Mouse (Mus musculus) neural tube, embryonic 15.5 days (tissue): ENCODE measurements around the gene Sbds. TPM values are rescaled to one million over a fixed set of nuclear protein-coding genes. Genes with fewer than 3 reads are reported as not detected.
A peak's percentile ranks its signal among the peaks of the same experiment; 100 is the strongest.
"Not testable (repeated sequence)": the region's sequence is repeated elsewhere in the genome, so short reads cannot be mapped to it uniquely, and the experiment has no call there.

Experiments
- ATAC-seq: fragments of 200-750 bp; cut with Nextera tagmentation; 2 replicates; pipeline ENCODE4 v1.8.0; 2017; ENCODE audit warnings: mild to moderate bottlenecking, moderate TSS enrichment, moderate library complexity; ENCODE audit not compliant: low FRiP score
- H3K27ac ChIP-seq: fragments of 300-500 bp; sonication (generic); replicated peaks from 2 replicates; pipeline ENCODE4 v1.5.1; 2015; ENCODE audit warnings: mild to moderate bottlenecking, inconsistent platforms
- H3K27me3 ChIP-seq: fragments of 300-500 bp; sonication (generic); replicated peaks from 2 replicates; pipeline ENCODE4 v1.6.1; 2015; ENCODE audit warnings: inconsistent platforms
- H3K36me3 ChIP-seq: fragments of 300-500 bp; sonication (generic); 2 replicates; pipeline ENCODE4 v1.6.1; 2015; ENCODE audit warnings: inconsistent platforms
- H3K4me1 ChIP-seq: fragments of 300-500 bp; sonication (generic); 2 replicates; pipeline ENCODE4 v1.6.1; 2015; ENCODE audit warnings: inconsistent platforms
- H3K4me2 ChIP-seq: fragments of 300-500 bp; sonication (generic); 2 replicates; pipeline ENCODE4 v1.6.1; 2015; ENCODE audit warnings: inconsistent platforms, mild to moderate bottlenecking, moderate library complexity
- H3K4me3 ChIP-seq: fragments of 300-500 bp; sonication (generic); replicated peaks from 2 replicates; pipeline ENCODE4 v1.5.1; 2015; ENCODE audit warnings: mild to moderate bottlenecking, inconsistent platforms
- H3K9ac ChIP-seq: fragments of 300-500 bp; sonication (generic); replicated peaks from 2 replicates; pipeline ENCODE4 v1.6.1; 2015; ENCODE audit warnings: mild to moderate bottlenecking, inconsistent platforms
- H3K9me3 ChIP-seq: fragments of 300-500 bp; sonication (generic); replicated peaks from 2 replicates; pipeline ENCODE4 v1.6.1; 2016; ENCODE audit warnings: inconsistent platforms
- WGBS: fragments of 180-500 bp; shearing (Covaris S2); methylation state at CpG from one replicate; pipeline ENCODE4 v1.1.7; 2015; ENCODE audit warnings: mixed read lengths; 5-methylcytosine and 5-hydroxymethylcytosine counted together
- polyA plus RNA-seq: library from polyadenylated mRNA; unstranded; fragments of >200 nt; fragmentation: Nextera tagmentation; extraction: Ambion mirVana; gene quantifications from 2 replicates; pipeline ENCODE4 v1.2.1, GENCODE M21; 2015

The Sbds gene
- polyA plus RNA-seq, 1 experiment from 2014 or later = 60.6 TPM

DNA sequence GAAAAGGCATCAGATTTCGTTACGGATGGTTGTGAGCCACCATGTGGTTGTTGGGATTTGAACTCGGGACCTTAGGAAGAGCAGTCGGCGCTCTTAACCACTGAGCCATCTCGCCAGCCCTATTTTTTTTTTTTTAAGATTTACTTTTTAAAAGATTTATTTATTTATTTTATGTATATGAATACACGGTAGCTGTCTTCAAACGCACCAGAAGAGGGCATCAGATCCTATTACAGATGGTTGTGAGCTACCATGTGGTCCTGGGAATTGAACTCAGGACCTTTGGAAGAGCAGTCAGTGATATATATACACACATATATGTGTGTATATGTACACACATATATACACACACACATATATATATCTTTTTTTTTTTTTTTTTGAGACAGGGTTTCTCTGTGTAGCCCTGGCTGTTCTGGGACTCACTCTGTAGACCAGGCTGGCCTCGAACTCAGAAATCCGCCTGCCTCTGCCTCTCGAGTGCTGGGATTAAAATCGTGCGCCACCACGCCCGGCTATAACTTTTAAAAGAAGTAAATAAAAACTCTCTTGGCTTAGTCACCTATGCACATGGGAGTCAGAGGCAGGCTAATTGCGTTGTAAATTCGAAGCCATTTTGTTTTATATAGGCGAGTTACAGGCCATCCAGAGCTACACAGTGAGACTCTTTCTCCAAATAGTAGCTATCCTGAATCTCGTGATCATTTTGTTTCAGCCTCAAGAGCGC lies 632 bp upstream of the Sbds start:
- WGBS = 32% methylated on average over 20 of the region's 20 CpGs
- not testable (repeated sequence) for H3K27me3 ChIP-seq, H3K9me3 ChIP-seq, H3K27ac ChIP-seq
- H3K4me3 ChIP-seq = peak overlapping the region; percentile 76
- peaks cover 33% of the 10 kb centered on the region for H3K4me1 ChIP-seq
- H3K9ac ChIP-seq = 0 out of 2 replicates have a peak overlapping the region, but pooled peaks have one; percentile 18
- peak; percentile 6; the same call in 1 of the 2 replicates for ATAC-seq
- H3K36me3 ChIP-seq = peaks cover 23% of the 10 kb centered on the region
- peak overlapping the region; percentile 86 for H3K4me2 ChIP-seq

DNA sequence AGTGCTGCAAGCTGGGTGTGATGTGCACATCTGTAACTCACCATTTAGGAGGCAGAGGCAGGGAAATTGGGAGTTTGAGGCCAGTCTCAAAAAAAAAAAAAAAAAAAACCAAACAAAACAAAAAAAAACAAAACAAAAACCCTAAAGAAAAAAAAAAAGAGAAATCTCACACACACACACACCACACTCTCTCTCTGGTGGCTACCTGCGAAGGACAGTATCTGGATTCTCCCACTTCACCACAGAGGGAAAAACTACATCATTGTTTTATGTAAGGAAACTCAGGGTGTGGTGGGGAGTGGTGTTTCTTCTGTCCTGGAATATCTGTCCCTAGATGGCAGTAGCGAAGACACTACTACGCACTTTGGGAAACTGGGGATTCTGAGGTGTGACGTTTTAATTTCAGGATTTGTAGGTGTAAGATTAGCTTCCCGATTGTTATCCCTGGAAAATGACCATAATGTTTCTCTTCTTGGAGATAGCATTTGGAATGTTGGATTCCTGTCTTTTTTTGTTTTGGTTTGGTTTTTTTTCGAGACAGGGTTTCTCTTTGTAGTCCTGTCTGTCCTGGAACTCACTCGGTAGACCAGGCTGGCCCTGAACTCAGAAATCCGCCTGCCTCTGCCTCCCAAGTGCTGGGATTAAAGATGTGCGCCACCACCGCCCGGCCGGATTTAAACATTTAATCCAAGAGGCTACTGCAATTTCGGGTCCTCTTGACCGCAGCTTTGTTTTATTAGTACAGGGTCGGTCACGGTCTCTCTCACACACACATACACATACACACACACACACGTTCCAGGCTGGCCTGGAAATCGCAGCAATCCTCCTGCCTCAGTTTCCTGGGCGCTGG lies 940 bp downstream of the Sbds start:
- ATAC-seq = no peak
- Histone ChIP-seq H3K27ac (peak overlapping the region; percentile 86), H3K4me2 (peak overlapping the region; percentile 86), H3K9me3 (no peaks in the 10 kb centered on the region), H3K36me3 (peaks cover 36% of the 10 kb centered on the region), H3K27me3 (no peaks in the 10 kb centered on the region), H3K9ac (peak overlapping the region; percentile 82), H3K4me3 (peak overlapping the region; percentile 76), H3K4me1 (peaks cover 33% of the 10 kb centered on the region)
- 15% methylated on average over 19 of the region's 19 CpGs for WGBS

DNA sequence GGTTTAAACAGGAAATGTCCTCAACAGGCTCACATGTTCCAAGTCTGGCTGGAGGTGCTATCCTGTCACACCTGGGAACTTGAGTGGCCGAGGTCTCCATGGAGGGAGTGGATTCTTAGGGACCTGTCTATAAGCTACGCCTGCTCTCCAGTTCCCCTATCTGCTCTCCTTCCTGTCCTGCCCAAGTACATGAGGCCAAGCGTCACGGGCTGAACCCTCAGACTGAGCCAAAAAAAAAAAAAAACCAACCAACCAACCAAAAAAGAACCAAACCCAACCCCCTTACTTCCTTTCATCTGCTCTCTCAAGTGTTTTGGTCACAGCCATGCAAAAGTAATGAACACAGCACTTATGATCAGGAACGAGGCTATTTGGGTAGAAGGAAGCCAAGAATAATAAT lies 7.5 kb downstream of the Sbds start:
- Histone ChIP-seq H3K4me1 (no peaks in the 10 kb centered on the region), H3K9ac (no peak overlapping the region), H3K9me3 (no peaks in the 10 kb centered on the region), H3K4me2 (no peak overlapping the region), H3K4me3 (no peak overlapping the region), H3K27me3 (no peaks in the 10 kb centered on the region), H3K36me3 (peaks cover 87% of the 10 kb centered on the region), H3K27ac (no peak overlapping the region)
- ATAC-seq = no peak
- 87% methylated on average over 5 of the region's 5 CpGs for WGBS

DNA sequence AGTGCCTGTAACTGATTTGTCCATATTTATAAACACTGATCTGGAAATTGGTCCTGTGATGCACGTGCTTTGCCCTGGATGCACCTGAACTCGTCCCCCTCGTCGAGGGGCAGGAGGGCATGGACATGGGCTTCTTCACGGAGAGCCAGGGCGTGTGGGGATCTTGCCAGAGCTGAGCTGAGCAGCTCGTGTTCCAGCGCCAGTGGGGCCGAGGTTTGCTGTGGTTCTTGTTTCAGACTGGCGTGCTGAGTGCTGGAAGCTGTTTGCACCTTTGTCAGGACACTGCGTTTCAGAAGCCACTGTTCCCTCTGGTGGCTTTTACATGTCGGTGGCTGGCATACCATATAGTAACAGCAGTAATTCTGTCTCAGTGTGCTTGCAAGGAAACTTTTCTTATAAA lies 13.9 kb downstream of the Sbds start:
- Histone ChIP-seq H3K27ac (no peak overlapping the region), H3K36me3 (peaks cover 82% of the 10 kb centered on the region), H3K27me3 (no peaks in the 10 kb centered on the region), H3K4me2 (no peak overlapping the region), H3K4me1 (no peaks in the 10 kb centered on the region), H3K4me3 (no peak overlapping the region), H3K9ac (no peak overlapping the region), H3K9me3 (no peaks in the 10 kb centered on the region)
- no peak for ATAC-seq
- WGBS = 90% methylated on average over 12 of the region's 12 CpGs

DNA sequence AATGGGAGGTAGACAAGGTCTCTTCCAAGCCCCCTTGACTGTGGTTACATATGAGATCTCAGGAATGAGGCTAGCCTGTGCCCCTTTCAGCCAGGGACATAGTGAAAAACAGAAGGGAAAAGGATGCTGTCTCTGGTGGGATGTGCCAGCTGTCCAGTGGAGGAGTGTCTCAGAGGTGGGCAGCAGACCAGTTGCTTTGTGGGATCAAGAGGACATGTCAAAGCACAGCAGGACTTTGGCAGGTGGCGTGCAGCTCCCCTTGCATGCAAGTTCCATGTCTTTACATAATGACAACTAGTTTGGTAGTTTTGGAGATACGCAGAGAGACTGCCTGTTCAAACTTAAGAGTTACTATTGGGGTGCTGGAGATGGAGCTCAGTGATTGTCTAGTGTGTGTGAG lies 15.5 kb downstream of the Sbds start:
- no peak for ATAC-seq
- Histone ChIP-seq H3K4me2 (no peak overlapping the region), H3K4me3 (no peak overlapping the region), H3K27ac (no peak overlapping the region), H3K27me3 (no peaks in the 10 kb centered on the region), H3K4me1 (no peaks in the 10 kb centered on the region), H3K9me3 (no peaks in the 10 kb centered on the region), H3K9ac (no peak overlapping the region), H3K36me3 (peaks cover 82% of the 10 kb centered on the region)
- WGBS = 94% methylated on average over 2 of the region's 2 CpGs

DNA sequence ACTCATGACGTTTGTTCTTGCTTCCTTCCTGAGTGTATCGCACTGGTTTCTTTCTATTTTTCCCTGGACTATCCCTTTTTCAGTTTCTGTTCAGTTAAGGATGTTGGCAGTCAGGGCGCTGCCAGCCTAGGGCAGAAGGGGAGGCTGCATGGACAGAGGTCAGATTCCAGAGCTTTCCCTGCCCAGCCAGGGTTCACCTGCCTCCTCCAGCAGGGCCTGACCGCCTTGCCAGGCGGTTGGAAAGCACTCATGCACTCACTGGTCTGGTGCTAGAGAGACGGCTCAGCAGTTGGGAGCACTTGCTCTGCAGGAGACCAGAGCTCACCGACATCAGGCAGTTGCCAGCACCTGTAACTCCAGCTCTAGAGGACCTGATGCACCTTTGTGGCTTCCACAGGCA lies 16.1 kb downstream of the Sbds start:
- Histone ChIP-seq H3K4me1 (no peaks in the 10 kb centered on the region), H3K4me2 (no peak overlapping the region), H3K9me3 (no peaks in the 10 kb centered on the region), H3K27ac (no peak overlapping the region), H3K27me3 (no peaks in the 10 kb centered on the region), H3K36me3 (peaks cover 82% of the 10 kb centered on the region), H3K9ac (no peak overlapping the region), H3K4me3 (no peak overlapping the region)
- no peak for ATAC-seq
- WGBS = 91% methylated on average over 7 of the region's 7 CpGs

DNA sequence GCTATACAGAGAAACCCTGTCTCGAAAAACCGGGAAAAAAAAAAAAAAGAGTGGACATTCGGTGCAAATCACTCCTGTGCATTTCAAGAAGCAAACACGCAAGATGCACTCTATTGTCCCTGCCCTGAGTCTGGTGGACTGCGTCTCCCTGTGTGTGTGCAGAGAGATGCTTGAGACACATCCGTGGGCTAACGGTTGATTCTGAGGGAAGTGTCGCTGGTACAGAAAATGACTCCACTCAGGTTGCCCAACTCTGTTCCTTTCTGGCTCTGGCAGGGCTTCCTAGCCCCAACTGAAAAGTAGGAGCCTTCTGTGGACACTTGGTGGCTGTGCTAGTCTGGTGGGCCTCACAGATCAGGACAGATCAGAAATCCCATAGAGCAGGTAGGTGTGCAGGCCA lies 19.0 kb downstream of the Sbds start:
- Histone ChIP-seq H3K27me3 (no peaks in the 10 kb centered on the region), H3K4me3 (no peak overlapping the region), H3K4me1 (no peaks in the 10 kb centered on the region), H3K9ac (no peak overlapping the region), H3K27ac (no peak overlapping the region), H3K4me2 (no peak overlapping the region), H3K36me3 (peaks cover 93% of the 10 kb centered on the region), H3K9me3 (no peaks in the 10 kb centered on the region)
- no peak for ATAC-seq
- WGBS = 97% methylated on average over 8 of the region's 8 CpGs

DNA sequence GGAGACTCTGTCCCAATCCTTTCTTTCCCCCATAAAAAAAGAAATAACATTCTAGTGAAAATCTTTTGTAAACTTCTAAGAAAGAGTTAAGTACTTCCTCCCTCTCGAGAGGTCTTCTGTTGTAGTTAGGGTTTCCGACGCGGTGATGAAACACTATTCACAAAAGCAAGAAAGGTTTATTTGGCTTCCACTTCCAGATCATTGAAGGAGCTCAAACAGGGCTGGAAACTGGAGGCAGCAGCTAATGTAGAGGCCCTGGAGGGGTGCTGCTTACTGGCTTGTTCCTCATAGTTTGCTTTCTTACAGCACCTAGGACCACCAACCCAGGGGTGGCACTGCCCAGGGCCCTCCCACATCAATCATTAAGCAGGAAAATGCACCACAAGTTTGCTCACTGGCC lies 27.2 kb downstream of the Sbds start:
- Histone ChIP-seq H3K9me3 (no peaks in the 10 kb centered on the region), H3K36me3 (peaks cover 32% of the 10 kb centered on the region), H3K27me3 (no peaks in the 10 kb centered on the region)

DNA sequence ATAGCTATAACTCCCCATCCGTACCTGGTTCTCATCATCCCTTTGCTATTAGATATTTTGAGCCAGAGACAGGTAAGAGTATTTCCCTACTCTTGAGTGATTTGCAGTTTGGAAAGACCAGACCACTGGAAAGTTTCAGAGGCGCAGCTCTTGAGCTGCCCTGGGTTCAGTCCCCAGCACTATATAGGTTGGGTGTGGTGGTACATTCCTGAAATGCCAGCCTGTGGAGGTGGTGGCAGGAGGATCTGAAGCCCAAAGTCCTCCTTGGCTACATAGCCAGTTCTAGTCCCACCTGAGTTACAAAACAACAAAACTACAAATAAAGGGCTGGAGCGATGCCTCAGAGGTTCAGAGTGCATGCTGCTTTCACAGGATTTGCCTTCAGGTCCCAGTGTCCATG lies 28.5 kb downstream of the Sbds start:
- Histone ChIP-seq H3K27me3 (no peaks in the 10 kb centered on the region), H3K9ac (no peak overlapping the region), H3K36me3 (peaks cover 18% of the 10 kb centered on the region), H3K4me3 (no peak overlapping the region), H3K27ac (no peak overlapping the region), H3K9me3 (no peaks in the 10 kb centered on the region), H3K4me2 (no peak overlapping the region), H3K4me1 (peaks cover 18% of the 10 kb centered on the region)
- ATAC-seq = no peak
- WGBS = 98% methylated on average over 3 of the region's 3 CpGs

More for the DNA sequence above, 27.2 kb downstream of the Sbds start:
- Histone ChIP-seq H3K4me2 (no peak overlapping the region), H3K4me1 (peaks cover 14% of the 10 kb centered on the region), H3K4me3 (no peak overlapping the region), H3K27ac (no peak overlapping the region), H3K9ac (no peak overlapping the region)
- no peak for ATAC-seq
- WGBS = 84% methylated on average over 4 of the region's 4 CpGs

DNA sequence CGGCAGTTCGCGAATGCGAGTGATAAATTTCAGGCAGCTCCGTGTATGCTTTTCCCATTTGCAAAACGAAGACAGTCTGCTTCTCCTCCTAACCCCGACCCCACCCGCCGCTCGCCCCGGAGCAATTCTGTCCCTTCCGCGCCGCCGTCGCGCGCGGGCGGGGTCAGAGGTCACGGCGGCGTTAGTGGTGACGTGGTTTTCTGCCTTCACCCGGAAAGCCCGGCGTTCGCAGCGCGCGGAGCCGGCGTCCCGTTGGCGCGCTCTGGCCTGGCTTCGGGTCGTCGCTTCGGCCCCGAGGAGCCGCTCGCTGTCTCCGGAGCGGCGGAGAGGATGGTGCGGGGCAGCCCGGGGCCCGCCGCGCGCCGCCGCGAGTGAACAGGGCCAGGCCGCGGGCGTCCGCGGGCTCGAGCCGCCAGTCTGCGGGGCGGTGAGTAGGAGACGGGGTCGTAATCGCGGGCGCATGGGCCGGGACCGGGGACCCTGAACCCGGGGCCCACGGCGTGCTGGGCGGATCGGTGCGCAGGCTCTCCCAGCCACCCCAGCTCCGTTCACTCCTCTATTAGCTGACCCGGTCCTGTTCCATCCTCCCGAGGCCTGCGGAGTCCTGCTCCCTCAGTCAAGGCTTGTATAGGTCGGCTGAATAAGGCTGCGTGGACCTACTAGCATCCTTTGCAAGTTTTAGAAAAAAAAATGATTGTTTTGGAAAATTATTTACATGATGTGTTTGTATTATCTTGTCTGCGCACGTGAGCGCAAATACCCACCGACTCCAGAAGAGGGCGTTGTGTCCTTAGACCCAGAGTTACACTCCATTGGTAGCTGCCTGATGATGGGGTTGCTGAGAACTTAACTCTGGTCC lies 33.0 kb downstream of the Sbds start:
- no peaks in the 10 kb centered on the region for H3K9me3 ChIP-seq
- ATAC-seq = peak; percentile 89
- WGBS = under 1% methylated on average over 83 of the region's 88 CpGs

DNA sequence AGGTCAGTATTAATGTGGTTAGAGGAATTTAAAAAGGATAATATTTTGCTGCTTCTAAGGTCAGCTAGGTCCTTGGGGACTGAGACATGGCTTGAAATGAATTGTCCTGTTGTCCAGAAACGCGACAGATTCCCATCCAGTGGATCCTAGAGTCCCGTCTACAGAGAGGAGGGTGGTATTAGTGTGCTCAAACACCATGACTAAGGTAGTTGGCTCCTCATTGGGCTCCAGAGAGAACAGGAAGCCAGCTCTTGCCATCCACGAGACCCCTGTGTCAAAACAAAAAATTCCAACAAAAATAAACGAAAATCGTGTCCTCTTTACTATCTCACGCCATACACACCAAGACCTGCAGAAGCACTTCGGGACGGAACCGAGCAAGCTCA lies 33.6 kb downstream of the Sbds start:
- Histone ChIP-seq H3K9ac (peak overlapping the region; percentile 98), H3K4me1 (peaks cover 28% of the 10 kb centered on the region), H3K27ac (peak overlapping the region; percentile 90), H3K4me2 (peak overlapping the region; percentile 72), H3K36me3 (no peaks in the 10 kb centered on the region), H3K9me3 (no peaks in the 10 kb centered on the region), H3K27me3 (no peaks in the 10 kb centered on the region), H3K4me3 (peak overlapping the region; percentile 95)
- peak; percentile 56 for ATAC-seq
- 1% methylated on average over 10 of the region's 10 CpGs for WGBS

More for the DNA sequence above, 33.0 kb downstream of the Sbds start:
- Histone ChIP-seq H3K4me2 (peak overlapping the region; percentile 72), H3K9ac (peak overlapping the region; percentile 98), H3K27ac (peak overlapping the region; percentile 90), H3K4me1 (peaks cover 28% of the 10 kb centered on the region), H3K27me3 (no peaks in the 10 kb centered on the region), H3K36me3 (no peaks in the 10 kb centered on the region), H3K4me3 (peak overlapping the region; percentile 95)
